Mouse (Mus musculus): ENCODE results near the gene Lrrc25. TPM values are rescaled to one million over a fixed set of nuclear protein-coding genes. Genes with fewer than 3 reads are reported as not detected.

Gene Lrrc25
- polyA plus RNA-seq, 1 experiment from 2014 or later = 0.74 TPM

GRCm38 (mm10) chr8:70609849-70610795 lies 5.8 kb upstream of the Lrrc25 start:
- H3K4me3 ChIP-seq = peak overlapping the region; percentile 37
- peak; percentile 25 for ATAC-seq (replicated peaks)
- peaks cover 53% of the 10 kb centered on the region for H3K4me1 ChIP-seq
- H3K9me3 ChIP-seq = no peaks in the 10 kb centered on the region
- H3K4me2 ChIP-seq (replicated peaks) = peak overlapping the region; percentile 63
- peaks cover 4% of the 10 kb centered on the region; the same call in 1 of the 2 replicates for H3K27me3 ChIP-seq
- H3K36me3 ChIP-seq = no peaks in the 10 kb centered on the region
- 1% methylated on average over 42 of the region's 45 CpGs for WGBS
- peak overlapping the region; percentile 70 for H3K27ac ChIP-seq (replicated peaks)
- H3K9ac ChIP-seq (replicated peaks) = peak overlapping the region; percentile 36

- peak; percentile 11; the same call in 1 of the 2 replicates for ATAC-seq (replicated peaks)
- Histone ChIP-seq H3K4me3 (peak overlapping the region; percentile 32), H3K36me3 (no peaks in the 10 kb centered on the region), H3K4me1 (peaks cover 53% of the 10 kb centered on the region), H3K27ac (replicated peaks) (peak overlapping the region; percentile 57), H3K27me3 (peaks cover 4% of the 10 kb centered on the region; the same call in 1 of the 2 replicates), H3K4me2 (replicated peaks) (peak overlapping the region; percentile 63), H3K9me3 (no peaks in the 10 kb centered on the region), H3K9ac (replicated peaks) (peak overlapping the region; percentile 32)
- WGBS = under 1% methylated on average over 54 of the region's 54 CpGs
Observed at GRCm38 (mm10) chr8:70610796-70611771, 4.9 kb upstream of the Lrrc25 start.

DNA sequence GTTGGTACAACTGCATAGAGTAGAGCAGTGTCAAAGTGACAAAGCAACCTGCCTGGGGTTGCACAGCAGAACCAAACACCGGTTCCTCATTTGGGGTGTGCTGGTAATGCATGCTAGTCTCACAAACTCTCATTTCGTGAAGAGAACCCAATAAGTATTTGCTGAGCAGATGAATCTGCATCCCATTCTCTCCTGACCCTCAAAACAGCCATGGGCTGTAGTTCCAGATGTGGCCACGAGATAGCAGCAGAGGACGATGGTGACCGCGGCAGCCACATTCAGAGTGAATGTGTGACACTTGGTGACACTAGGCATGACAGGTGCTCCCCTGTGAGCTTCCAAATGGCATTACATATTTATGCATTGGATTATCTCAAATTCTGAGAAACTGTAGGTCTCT lies 4.1 kb upstream of the Lrrc25 start:
- Histone ChIP-seq H3K4me1 (peaks cover 49% of the 10 kb centered on the region), H3K9me3 (no peaks in the 10 kb centered on the region), H3K27ac (replicated peaks) (peak overlapping the region; percentile 39), H3K27me3 (peaks cover 4% of the 10 kb centered on the region; the same call in 1 of the 2 replicates), H3K9ac (replicated peaks) (peak overlapping the region; percentile 32; the same call in 1 of the 2 replicates), H3K4me3 (peak overlapping the region; percentile 32), H3K36me3 (no peaks in the 10 kb centered on the region), H3K4me2 (replicated peaks) (peak overlapping the region; percentile 63)
- 0% methylated on average over 6 of the region's 6 CpGs for WGBS
- ATAC-seq (replicated peaks) = 0 out of 2 replicates have a peak, but pooled peaks have one; percentile 3

DNA sequence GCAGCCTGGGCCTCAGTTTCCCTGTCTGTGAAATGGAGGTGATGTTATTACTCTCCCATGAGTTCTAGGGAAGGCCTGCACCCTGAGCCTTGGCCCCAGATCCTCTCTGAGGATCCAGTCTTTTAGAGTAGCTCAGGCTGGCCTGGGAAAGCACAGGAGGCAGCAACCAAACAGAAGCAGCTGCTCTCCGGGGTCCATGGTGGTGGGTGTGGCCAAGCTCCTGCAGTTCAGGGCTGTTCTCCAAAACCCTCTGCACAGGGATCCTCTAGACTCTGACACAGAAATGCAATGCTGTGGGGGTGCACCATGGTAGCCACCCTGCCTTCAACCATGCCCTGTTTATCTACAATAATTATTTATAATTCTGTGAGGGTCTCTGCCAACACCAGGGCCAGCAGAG lies 2.2 kb upstream of the Lrrc25 start:
- H3K4me2 ChIP-seq (replicated peaks) = no peak overlapping the region
- no peak overlapping the region for H3K27ac ChIP-seq (replicated peaks)
- peaks cover 33% of the 10 kb centered on the region for H3K4me1 ChIP-seq
- H3K27me3 ChIP-seq = peaks cover 4% of the 10 kb centered on the region; the same call in 1 of the 2 replicates
- no peaks in the 10 kb centered on the region for H3K9me3 ChIP-seq
- no peaks in the 10 kb centered on the region for H3K36me3 ChIP-seq
- WGBS = 0% methylated on average over 1 of the region's 1 CpGs
- no peak for ATAC-seq (replicated peaks)
- no peak overlapping the region for H3K9ac ChIP-seq (replicated peaks)
- no peak overlapping the region for H3K4me3 ChIP-seq

- no peak for ATAC-seq (replicated peaks)
- Histone ChIP-seq H3K27me3 (no peaks in the 10 kb centered on the region; the same call in 1 of the 2 replicates), H3K4me1 (peaks cover 27% of the 10 kb centered on the region), H3K27ac (replicated peaks) (no peak overlapping the region), H3K9me3 (no peaks in the 10 kb centered on the region), H3K36me3 (no peaks in the 10 kb centered on the region), H3K9ac (replicated peaks) (no peak overlapping the region), H3K4me2 (replicated peaks) (no peak overlapping the region), H3K4me3 (no peak overlapping the region)
- 84% methylated on average over 5 of the region's 5 CpGs for WGBS
Observed at GRCm38 (mm10) chr8:70614469-70614868, 1.5 kb upstream of the Lrrc25 start.

- WGBS = 90% methylated on average over 8 of the region's 8 CpGs
Observed at GRCm38 (mm10) chr8:70615281-70615680, 674 bp upstream of the Lrrc25 start.

DNA sequence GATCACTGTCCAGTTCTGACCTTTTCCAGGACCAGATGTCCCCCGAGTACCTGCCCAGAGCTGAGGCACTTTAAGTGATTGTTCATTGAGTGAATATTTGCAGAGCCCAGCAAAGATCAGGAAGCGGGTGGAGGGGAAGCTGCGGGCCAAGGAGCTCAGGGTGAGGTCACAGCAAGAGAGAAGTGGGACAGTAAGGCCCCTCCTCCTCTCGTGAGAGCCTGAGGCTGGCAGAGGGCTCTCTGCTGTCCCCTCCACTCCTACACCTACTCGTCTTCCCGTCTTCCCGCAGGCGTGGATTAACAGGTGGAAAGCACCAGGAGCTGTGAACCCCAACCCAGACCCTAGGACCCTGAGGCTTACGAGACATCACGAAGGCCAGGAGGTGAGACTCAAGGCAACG lies 690 bp downstream of the Lrrc25 start:
- H3K9me3 ChIP-seq = no peaks in the 10 kb centered on the region
- H3K9ac ChIP-seq (replicated peaks) = no peak overlapping the region
- no peak overlapping the region for H3K4me3 ChIP-seq
- no peaks in the 10 kb centered on the region for H3K36me3 ChIP-seq
- 63% methylated on average over 11 of the region's 11 CpGs for WGBS
- 0 out of 2 replicates have a peak, but pooled peaks cover 1% of the 10 kb centered on the region for H3K27me3 ChIP-seq
- no peak overlapping the region for H3K4me2 ChIP-seq (replicated peaks)
- no peak for ATAC-seq (replicated peaks)
- H3K27ac ChIP-seq (replicated peaks) = no peak overlapping the region
- H3K4me1 ChIP-seq = peaks cover 5% of the 10 kb centered on the region

More at GRCm38 (mm10) chr8:70615281-70615680, 674 bp upstream of the Lrrc25 start:
- Histone ChIP-seq H3K4me1 (peaks cover 19% of the 10 kb centered on the region), H3K9ac (replicated peaks) (no peak overlapping the region), H3K4me2 (replicated peaks) (no peak overlapping the region), H3K36me3 (no peaks in the 10 kb centered on the region), H3K27me3 (no peaks in the 10 kb centered on the region; the same call in 1 of the 2 replicates), H3K9me3 (no peaks in the 10 kb centered on the region), H3K27ac (replicated peaks) (no peak overlapping the region), H3K4me3 (no peak overlapping the region)
- no peak for ATAC-seq (replicated peaks)

GRCm38 (mm10) chr8:70617985-70618384 lies 2.0 kb downstream of the Lrrc25 start:
- WGBS = 77% methylated on average over 11 of the region's 11 CpGs
- ATAC-seq (replicated peaks) = no peak
- no peak overlapping the region for H3K9ac ChIP-seq (replicated peaks)

GRCm38 (mm10) chr8:70618888-70619334 lies 3.0 kb downstream of the Lrrc25 start:
- Histone ChIP-seq H3K4me2 (replicated peaks) (no peak overlapping the region), H3K27me3 (0 out of 2 replicates have a peak, but pooled peaks cover 3% of the 10 kb centered on the region), H3K9me3 (no peaks in the 10 kb centered on the region), H3K9ac (replicated peaks) (no peak overlapping the region), H3K4me1 (no peaks in the 10 kb centered on the region), H3K36me3 (no peaks in the 10 kb centered on the region), H3K27ac (replicated peaks) (no peak overlapping the region), H3K4me3 (no peak overlapping the region)
- no peak for ATAC-seq (replicated peaks)
- WGBS = 38% methylated on average over 9 of the region's 9 CpGs

More at GRCm38 (mm10) chr8:70617985-70618384, 2.0 kb downstream of the Lrrc25 start:
- H3K9me3 ChIP-seq = no peaks in the 10 kb centered on the region
- no peaks in the 10 kb centered on the region for H3K36me3 ChIP-seq
- 0 out of 2 replicates have a peak, but pooled peaks cover 3% of the 10 kb centered on the region for H3K27me3 ChIP-seq
- H3K4me3 ChIP-seq = no peak overlapping the region
- no peak overlapping the region for H3K4me2 ChIP-seq (replicated peaks)
- no peaks in the 10 kb centered on the region for H3K4me1 ChIP-seq
- no peak overlapping the region for H3K27ac ChIP-seq (replicated peaks)

DNA sequence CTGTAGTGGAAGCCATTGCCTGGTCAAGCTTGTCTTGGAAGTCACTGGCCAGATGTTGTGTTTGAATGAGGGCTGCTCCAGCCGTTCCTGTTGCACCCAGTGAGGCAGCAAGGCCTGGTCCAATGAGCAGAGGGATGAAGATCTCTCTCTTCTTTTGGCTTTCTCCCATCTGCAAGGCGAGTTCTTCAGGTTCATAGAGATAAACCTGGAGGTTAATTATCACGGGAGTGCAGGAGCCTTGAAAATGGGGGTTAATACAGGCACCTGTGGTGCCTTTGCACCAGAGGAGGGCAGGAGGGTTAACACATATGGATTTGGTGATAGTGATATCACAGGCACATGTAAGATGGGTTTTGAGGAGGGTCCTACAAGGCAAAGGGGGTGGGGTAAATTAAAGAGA lies 6.3 kb downstream of the Lrrc25 start:
- no peak overlapping the region for H3K4me2 ChIP-seq (replicated peaks)
- WGBS = 64% methylated on average over 3 of the region's 3 CpGs
- H3K4me1 ChIP-seq = no peaks in the 10 kb centered on the region
- ATAC-seq (replicated peaks) = no peak
- no peaks in the 10 kb centered on the region for H3K9me3 ChIP-seq
- no peaks in the 10 kb centered on the region for H3K36me3 ChIP-seq
- 0 out of 2 replicates have a peak, but pooled peaks cover 3% of the 10 kb centered on the region for H3K27me3 ChIP-seq
- no peak overlapping the region for H3K27ac ChIP-seq (replicated peaks)
- H3K4me3 ChIP-seq = no peak overlapping the region
- H3K9ac ChIP-seq (replicated peaks) = no peak overlapping the region

DNA sequence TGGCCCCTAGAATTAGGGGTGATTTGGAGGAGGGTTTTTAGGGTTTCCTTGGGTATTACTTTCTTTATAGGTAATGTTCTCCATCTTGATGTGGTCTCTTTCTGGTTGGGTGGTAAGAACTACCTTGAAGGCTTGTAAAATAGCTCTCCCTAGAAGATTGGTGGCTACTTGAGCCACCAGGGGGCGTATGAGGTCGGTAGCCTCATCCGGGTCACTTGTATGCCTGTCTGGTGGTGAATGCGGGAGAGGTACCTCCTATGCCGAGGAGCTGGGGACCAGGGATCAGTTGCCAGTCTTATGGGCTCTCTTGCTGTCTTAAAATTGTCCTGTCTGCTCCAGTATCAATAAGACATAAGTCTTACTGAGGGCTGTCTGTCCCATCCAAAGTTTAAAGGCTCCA lies 9.1 kb downstream of the Lrrc25 start:
- no peak overlapping the region for H3K4me3 ChIP-seq
- H3K4me1 ChIP-seq = peaks cover 10% of the 10 kb centered on the region
- no peak overlapping the region for H3K9ac ChIP-seq (replicated peaks)
- H3K36me3 ChIP-seq = no peaks in the 10 kb centered on the region
- H3K4me2 ChIP-seq (replicated peaks) = no peak overlapping the region
- H3K9me3 ChIP-seq = no peaks in the 10 kb centered on the region
- ATAC-seq (replicated peaks) = no peak
- H3K27ac ChIP-seq (replicated peaks) = no peak overlapping the region
- 0 out of 2 replicates have a peak, but pooled peaks cover 3% of the 10 kb centered on the region for H3K27me3 ChIP-seq
- WGBS = 17% methylated on average over 5 of the region's 5 CpGs

Data from forebrain, embryonic 15.5 days (tissue).